Mouse (Mus musculus): ENCODE data around the gene Hsd17b11.

DNA sequence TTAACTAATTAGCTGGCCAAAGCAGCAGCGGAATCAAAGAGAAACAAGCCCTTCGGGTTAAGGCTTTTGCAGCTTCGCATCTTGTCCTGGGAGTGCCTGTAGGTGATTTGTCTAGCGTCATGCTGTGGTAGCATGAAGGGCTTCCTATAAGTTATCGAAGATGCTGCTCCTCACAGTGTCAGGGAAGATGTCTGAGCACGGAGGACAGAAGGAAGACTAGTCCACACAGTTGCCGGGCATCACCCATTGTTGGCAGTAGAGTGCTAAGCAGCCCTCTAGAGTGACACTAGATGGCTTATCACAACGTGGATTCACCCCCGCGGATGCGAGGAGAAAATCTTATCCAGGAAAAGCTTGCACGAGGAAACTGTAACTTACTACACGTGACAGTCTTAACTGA lies 48.9 kb downstream of the Hsd17b11 start:
- no peak for TF ChIP-seq HCFC1 (IDR thresholded peaks at IDR 0.05; ENCODE audit: borderline replicate concordance, insufficient read depth, low read length)
- no peak for TF ChIP-seq MAFK (IDR thresholded peaks at IDR 0.05; ENCODE audit: insufficient read depth, low read depth, low read length)

Measured in ES-E14 (cell line).